Mouse (Mus musculus) v-Abl transformed pro-B cells (cell line): Measurements from ENCODE around the gene Ap2a1.

Experiments
- in situ Hi-C, 2 experiments: fragments of 400-800 bp; cut with MboI; formaldehyde crosslinking; loops; one replicate each; pipeline ENCODE4 v1.15.1; 2025; ENCODE audit not compliant: unreplicated experiment in 2 of 2

Ap2a1 gene

GRCm38 (mm10) chr7:44856265-44856916 is 72.9 kb downstream of the Ap2a1 start:
- in situ Hi-C loops: loop anchor here in 1 of 2 experiments (25.0 kb wide), 1 partner anchor 319 kb away; the partner anchor contains the start of genes Pold1 and Spib

GRCm38 (mm10) chr7:44855036-44855435 is 74.3 kb downstream of the Ap2a1 start:
- in situ Hi-C loops: loop anchor here in 1 of 2 experiments (25.0 kb wide), 1 partner anchor 318 kb away; the partner anchor contains the start of genes Pold1 and Spib

DNA sequence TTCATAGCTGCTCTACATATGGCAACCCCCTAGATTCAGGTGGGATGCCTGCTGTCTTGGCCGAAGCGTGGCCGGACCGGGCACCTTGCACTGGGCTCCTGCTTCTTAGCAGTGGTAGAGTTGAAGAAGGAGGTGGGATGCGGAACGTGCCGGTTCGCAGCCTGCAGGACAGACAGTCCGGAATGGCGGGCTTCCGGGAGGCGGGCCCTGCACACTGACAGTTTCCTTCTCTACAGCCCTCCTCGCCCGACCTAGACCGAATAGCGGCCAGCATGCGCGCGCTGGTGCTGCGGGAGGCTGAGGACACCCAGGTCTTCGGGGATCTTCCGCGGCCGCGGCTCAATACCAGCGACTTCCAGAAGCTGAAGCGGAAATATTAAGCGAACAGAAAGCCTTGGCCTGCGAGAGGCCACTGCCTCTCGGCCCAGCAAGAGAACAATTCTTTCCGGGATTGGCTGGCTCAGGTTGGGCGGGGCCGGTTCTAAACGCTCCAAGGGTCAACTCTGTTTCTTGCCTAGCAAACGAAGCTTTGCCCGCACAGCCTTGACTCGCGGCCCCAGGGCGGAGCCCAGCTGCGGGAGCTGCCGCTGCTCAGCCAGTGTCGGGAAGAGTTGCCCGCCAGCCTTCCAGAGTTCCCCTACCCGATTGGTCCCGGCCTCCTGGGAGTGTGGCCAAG is 74.8 kb downstream of the Ap2a1 start:
- in situ Hi-C loops: loop anchor here (5.0 to 25.0 kb wide), 3 partner anchors 43 to 317 kb away; partner anchors contain the start of genes Fuz (in 2 of the 2), Pold1 (in 1 of the 2), Rpl13a (in 1 of the 2) and Spib (in 1 of the 2)

- in situ Hi-C loops: loop anchor here (5.0 to 25.0 kb wide), 3 partner anchors 44 to 316 kb away; partner anchors contain the start of genes Fuz (in 2 of the 2), Pold1 (in 1 of the 2), Rpl13a (in 1 of the 2) and Spib (in 1 of the 2)
These were observed 75.5 kb downstream of the Ap2a1 start for GRCm38 (mm10) chr7:44853596-44854355.

- in situ Hi-C loops: loop anchor here (5.0 to 25.0 kb wide), 3 partner anchors 44 to 316 kb away; partner anchors contain the start of genes Fuz (in 2 of the 2), Pold1 (in 1 of the 2), Rpl13a (in 1 of the 2) and Spib (in 1 of the 2)
These were observed 76.2 kb downstream of the Ap2a1 start for GRCm38 (mm10) chr7:44853065-44853464.

DNA sequence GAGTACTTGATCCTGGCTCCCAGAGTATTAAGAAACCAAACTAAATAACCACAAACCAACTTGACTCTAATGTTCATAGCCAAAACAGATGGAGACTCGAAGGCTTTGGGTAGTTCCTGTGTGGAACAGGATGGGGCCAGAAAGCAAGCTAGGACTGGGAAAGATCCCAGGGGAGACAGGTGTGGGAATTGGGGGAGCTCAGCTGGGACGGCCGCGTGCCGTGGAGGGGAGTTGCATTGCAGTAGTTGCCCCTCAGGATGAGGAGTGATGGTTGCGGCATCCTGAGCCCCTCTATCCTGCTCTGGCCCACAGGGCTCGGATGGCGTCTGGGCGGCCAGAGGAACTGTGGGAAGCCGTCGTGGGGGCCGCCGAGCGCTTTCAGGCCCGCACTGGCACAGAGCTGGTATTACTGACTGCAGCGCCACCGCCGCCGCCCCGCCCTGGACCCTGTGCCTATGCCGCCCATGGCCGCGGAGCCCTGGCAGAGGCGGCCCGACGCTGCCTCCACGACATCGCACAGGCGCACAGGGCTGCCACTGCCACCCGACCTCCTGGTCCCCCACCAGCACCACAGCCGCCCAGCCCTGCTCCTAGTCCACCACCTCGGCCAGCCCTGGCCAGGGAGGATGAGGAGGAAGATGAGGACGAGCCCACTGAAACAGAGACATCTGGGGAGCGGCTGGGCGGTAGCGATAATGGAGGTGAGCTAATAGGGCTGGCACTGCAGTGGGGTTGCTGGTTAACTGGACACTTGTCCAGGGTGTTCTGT is 76.9 kb downstream of the Ap2a1 start:
- in situ Hi-C loops: loop anchor here (5.0 to 25.0 kb wide), 3 partner anchors 45 to 315 kb away; partner anchors contain the start of genes Fuz (in 2 of the 2), Pold1 (in 1 of the 2), Rpl13a (in 1 of the 2) and Spib (in 1 of the 2)

DNA sequence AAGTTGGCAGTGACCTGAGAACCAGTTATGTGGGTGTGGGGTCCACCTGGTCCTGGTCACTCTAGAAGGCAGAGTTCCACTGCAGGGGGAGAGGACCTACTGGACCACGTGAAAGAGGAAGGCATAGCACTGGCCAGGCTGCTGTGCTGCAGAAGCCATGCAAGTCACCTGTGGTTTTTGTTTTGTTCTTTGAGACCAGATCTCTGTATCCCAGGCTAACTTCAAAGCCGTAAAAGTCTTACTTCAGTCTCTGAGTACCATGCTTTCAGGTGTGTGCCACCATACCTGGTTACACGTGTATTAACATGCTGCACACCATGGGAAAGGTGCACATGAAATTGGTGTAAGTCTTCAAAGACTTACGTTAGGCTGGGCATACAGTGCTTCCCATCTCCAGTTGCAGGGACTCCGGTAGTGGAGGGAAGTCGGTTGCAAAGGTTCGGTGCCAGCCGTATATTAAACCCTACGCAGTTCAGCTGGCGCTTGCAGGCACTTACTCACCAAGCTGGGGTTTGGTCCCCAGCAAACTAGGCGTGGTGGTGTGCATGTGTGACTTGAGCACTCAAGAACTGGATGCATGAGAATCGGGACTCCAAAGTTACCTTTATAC is 77.6 kb downstream of the Ap2a1 start:
- in situ Hi-C loops: loop anchor here (5.0 to 25.0 kb wide), 3 partner anchors 46 to 314 kb away; partner anchors contain the start of genes Fuz (in 2 of the 2), Pold1 (in 1 of the 2), Rpl13a (in 1 of the 2) and Spib (in 1 of the 2)

DNA sequence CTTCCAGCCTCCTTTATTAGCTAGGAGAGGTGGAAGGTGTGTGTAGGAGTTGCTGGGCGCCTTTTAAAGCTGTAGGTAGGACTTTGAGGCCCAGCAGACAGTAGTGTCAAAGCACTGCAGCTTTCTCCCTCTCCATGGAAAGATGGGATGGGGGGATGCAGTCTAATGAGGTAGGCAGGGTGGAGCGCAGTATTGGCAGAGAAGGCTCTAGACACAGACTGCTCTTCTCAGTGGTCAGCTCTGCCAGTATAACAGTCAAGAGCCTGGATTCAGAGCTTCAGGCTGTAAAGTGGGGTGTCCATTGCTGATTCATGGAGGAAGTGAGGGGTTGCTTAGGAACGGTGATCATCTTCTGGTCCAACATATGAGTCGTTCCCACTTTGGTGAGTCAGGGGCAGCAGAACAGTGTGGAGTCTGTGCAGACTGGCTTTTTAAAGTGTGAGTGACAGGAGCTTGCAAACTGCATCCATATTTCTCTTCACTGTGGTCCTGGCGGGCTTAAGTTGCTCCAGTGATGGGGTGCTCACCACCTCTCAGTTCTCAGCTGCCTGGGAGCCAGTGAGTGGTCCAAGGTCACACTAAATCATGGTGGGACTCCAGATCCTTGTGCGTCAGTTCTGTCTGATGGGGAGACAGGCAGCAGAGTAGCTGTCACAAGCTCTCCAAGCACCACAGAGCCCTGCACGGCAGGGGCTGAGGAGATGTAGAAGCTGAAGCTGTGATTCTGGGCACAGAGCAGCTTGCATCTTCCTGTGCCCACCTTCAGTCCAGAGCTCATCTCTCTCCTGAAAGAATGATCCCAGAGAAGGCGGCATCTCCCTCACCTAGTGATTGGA is 78.3 kb downstream of the Ap2a1 start:
- in situ Hi-C loops: loop anchor here (5.0 to 25.0 kb wide), 3 partner anchors 46 to 314 kb away; partner anchors contain the start of genes Fuz (in 2 of the 2), Pold1 (in 1 of the 2), Rpl13a (in 1 of the 2) and Spib (in 1 of the 2)
